Mouse (Mus musculus): ENCODE measurements at regions not wholly inside any gene's neighbourhood (a gene's known extent, or its start where the extent isn't known, plus 50 kb on each side); places are given as distances from the start of the nearest gene placed in this dataset.

GRCm38 (mm10) chr17:84874494-84874893, 82.0 kb upstream of the Ppm1b start:
- no peak for TF ChIP-seq CTCF (IDR thresholded peaks at IDR 0.05; ENCODE audit: control insufficient read depth, insufficient read depth, low read length)
- TF ChIP-seq POLR2A (IDR thresholded peaks at IDR 0.05; ENCODE audit: borderline replicate concordance, control insufficient read depth, low read depth, low read length), result no peak
